Mouse (Mus musculus) erythroblast, embryonic 14.5 days (primary cell): ENCODE results near the gene Prdx3. TPM values are rescaled to one million over a fixed set of nuclear protein-coding genes. Genes with fewer than 3 reads are reported as not detected.
A peak's percentile ranks its signal among the peaks of the same experiment; 100 is the strongest.

ENCODE experiments used
- H3K27me3 ChIP-seq: 2 replicates; pipeline ENCODE4 v1.6.1; 2012; ENCODE audit warnings: inconsistent platforms; ENCODE audit not compliant: control insufficient read depth
- H3K36me3 ChIP-seq: 2 replicates; pipeline ENCODE4 v1.6.1; 2012; ENCODE audit warnings: mild to moderate bottlenecking, inconsistent platforms; ENCODE audit not compliant: control insufficient read depth
- H3K4me1 ChIP-seq: 2 replicates; pipeline ENCODE4 v1.6.1; 2012; ENCODE audit warnings: inconsistent platforms; ENCODE audit not compliant: control insufficient read depth
- H3K4me3 ChIP-seq: replicated peaks from 2 replicates; pipeline ENCODE3; 2012; ENCODE audit warnings: moderate library complexity, mild to moderate bottlenecking, inconsistent platforms
- H3K9me3 ChIP-seq: 2 replicates; pipeline ENCODE4 v1.6.1; 2012; ENCODE audit warnings: low read length, inconsistent platforms, mixed read lengths; ENCODE audit not compliant: control insufficient read depth
- GATA1 ChIP-seq: IDR thresholded peaks from 2 replicates; pipeline ENCODE4 v1.6.1; 2012; ENCODE audit warnings: low read length, inconsistent platforms, mixed read lengths
- TAL1 ChIP-seq: IDR thresholded peaks from 3 replicates; pipeline ENCODE4 v1.6.1; 2012; ENCODE audit warnings: low read length, inconsistent platforms, mixed read lengths
- polyA plus RNA-seq: library from polyadenylated mRNA; stranded (reverse); fragments of >175 nt; gene quantifications from 2 replicates; pipeline ENCODE4 v1.2.3, GENCODE M21; 2012

Prdx3 gene
- polyA plus RNA-seq, 1 experiment = 3.7 TPM

- H3K27me3 ChIP-seq = peaks cover 18% of the 10 kb centered on the region
- no peaks in the 10 kb centered on the region for H3K36me3 ChIP-seq
- no peak for TF ChIP-seq GATA1
- no peak for TF ChIP-seq TAL1
- no peaks in the 10 kb centered on the region; the same call in 1 of the 2 replicates for H3K9me3 ChIP-seq
- no peak overlapping the region for H3K4me3 ChIP-seq
- H3K4me1 ChIP-seq = peaks cover 16% of the 10 kb centered on the region
Observed at GRCm38 (mm10) chr19:60895251-60895880, 21.0 kb upstream of the Prdx3 start.

DNA sequence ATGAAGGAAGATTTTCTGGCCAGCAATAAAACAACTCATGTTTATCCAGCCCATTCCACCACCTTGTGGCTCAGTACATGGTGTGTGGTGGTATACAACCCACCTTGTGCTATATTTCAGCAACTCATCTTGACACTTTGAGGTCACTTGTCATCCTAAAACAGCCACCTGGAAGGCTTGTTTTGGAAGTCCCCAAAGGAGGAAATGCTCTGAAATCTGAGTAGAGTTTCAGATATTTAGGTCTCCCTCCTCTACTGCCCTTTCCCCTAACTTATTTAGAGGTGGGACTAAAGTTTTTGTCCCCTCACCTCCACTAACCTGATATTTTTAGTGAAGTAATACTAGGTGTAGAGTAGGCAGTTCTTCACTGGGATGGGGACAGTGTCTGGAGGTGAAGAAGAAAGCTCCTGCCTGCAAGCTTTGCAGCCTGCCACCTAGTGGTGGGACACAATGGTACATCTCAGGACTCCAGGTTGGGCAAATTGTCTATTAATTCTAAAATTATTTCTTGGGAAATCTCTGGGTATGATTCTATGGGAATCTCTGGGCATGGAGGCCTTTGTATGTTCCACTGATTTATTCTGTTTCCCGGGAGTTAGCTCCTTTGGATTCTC, 17.7 kb upstream of the Prdx3 start:
- peaks cover 19% of the 10 kb centered on the region for H3K27me3 ChIP-seq
- no peak for TF ChIP-seq TAL1
- no peak for TF ChIP-seq GATA1
- H3K4me3 ChIP-seq = peak overlapping the region; percentile 100
- peaks cover 43% of the 10 kb centered on the region for H3K4me1 ChIP-seq
- H3K9me3 ChIP-seq = no peaks in the 10 kb centered on the region; the same call in 1 of the 2 replicates
- H3K36me3 ChIP-seq = no peaks in the 10 kb centered on the region

GRCm38 (mm10) chr19:60891123-60891470, 16.7 kb upstream of the Prdx3 start:
- Histone ChIP-seq H3K9me3 (no peaks in the 10 kb centered on the region; the same call in 1 of the 2 replicates), H3K4me3 (peak overlapping the region; percentile 100), H3K27me3 (peaks cover 19% of the 10 kb centered on the region), H3K4me1 (peaks cover 48% of the 10 kb centered on the region), H3K36me3 (no peaks in the 10 kb centered on the region)
- TF ChIP-seq TAL1 (no peak), GATA1 (no peak)

DNA sequence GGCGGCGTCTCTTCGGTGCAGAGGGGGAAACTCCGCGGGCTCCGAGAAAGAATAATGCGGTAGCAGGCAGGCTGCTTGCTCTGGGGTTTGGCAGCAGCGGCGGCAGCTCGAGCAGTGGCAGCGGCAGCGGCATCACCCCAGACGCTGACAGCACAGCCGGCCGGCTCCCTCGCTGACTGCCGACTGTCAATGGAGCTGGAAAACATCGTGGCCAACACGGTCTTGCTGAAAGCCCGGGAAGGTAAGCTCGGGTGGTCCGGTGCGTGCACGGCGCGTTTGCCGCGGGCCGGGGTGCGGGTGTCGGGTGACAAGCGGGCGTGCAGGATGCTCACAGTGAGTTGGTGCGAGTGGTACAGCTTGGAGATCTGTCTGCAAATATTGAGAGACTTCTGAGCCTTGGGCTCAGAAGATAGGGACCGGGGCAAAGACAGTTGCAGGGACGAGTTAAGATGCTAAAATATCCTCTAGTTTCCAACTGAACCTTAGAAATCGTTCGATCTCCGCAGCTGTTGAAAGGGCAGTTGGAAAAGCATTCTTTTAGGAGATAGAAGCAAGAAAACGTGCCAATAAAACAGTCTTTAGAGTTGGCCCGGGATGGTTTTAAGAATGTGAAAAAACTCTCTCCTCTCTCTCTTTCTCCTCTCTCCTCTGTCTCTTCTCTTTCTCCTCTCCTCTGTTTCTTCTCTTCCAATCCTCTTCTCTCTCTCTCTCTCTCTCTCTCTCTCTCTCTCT, 16.2 kb upstream of the Prdx3 start:
- TF ChIP-seq GATA1 = no peak
- no peak for TF ChIP-seq TAL1
- H3K9me3 ChIP-seq = no peaks in the 10 kb centered on the region; the same call in 1 of the 2 replicates
- H3K4me1 ChIP-seq = peaks cover 48% of the 10 kb centered on the region
- H3K27me3 ChIP-seq = peaks cover 19% of the 10 kb centered on the region
- H3K4me3 ChIP-seq = peak overlapping the region; percentile 100
- no peaks in the 10 kb centered on the region for H3K36me3 ChIP-seq

- no peak for TF ChIP-seq GATA1
- TF ChIP-seq TAL1 = no peak
- Histone ChIP-seq H3K27me3 (peaks cover 19% of the 10 kb centered on the region), H3K9me3 (no peaks in the 10 kb centered on the region; the same call in 1 of the 2 replicates), H3K36me3 (no peaks in the 10 kb centered on the region), H3K4me1 (peaks cover 50% of the 10 kb centered on the region), H3K4me3 (peak within 1 kb of the TSS; percentile 100)
Observed at GRCm38 (mm10) chr19:60889714-60890315, 15.5 kb upstream of the Prdx3 start, which contains the start of gene Grk5. Grk5 (plus strand) TSS chr19:60889749.

GRCm38 (mm10) chr19:60889101-60889713, 14.9 kb upstream of the Prdx3 start:
- Histone ChIP-seq H3K27me3 (peaks cover 19% of the 10 kb centered on the region), H3K4me3 (peak overlapping the region; percentile 100), H3K4me1 (peaks cover 53% of the 10 kb centered on the region), H3K9me3 (no peaks in the 10 kb centered on the region; the same call in 1 of the 2 replicates), H3K36me3 (no peaks in the 10 kb centered on the region)
- TF ChIP-seq GATA1 = no peak
- no peak for TF ChIP-seq TAL1

GRCm38 (mm10) chr19:60887637-60888036, 13.3 kb upstream of the Prdx3 start:
- Histone ChIP-seq H3K9me3 (no peaks in the 10 kb centered on the region; the same call in 1 of the 2 replicates), H3K27me3 (peaks cover 19% of the 10 kb centered on the region), H3K4me1 (peaks cover 56% of the 10 kb centered on the region), H3K4me3 (peak overlapping the region; percentile 20), H3K36me3 (no peaks in the 10 kb centered on the region)
- TF ChIP-seq TAL1 (peak; percentile 55; the same call in 1 of the 3 replicates), GATA1 (0 out of 2 replicates have a peak, but pooled peaks have one; percentile 30)

DNA sequence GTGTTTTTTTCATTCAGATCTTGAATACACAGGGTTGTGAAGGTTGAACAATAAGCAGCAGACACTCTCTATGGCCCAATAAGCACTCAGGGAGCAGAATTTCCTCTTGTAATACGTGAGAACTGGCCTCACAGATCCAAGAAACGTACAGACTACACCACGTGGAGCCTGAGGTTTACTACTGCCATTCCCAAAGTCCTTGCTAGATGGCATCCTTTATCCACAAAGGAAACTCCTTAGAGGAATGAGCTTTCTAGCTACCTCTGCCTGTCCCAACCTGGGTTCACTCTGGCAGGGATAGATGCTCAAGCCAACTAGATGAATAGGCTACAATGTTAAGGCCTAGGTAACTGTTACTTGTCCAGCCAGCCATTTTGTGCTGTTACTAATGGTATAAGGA, 8.8 kb upstream of the Prdx3 start:
- Histone ChIP-seq H3K4me1 (peaks cover 24% of the 10 kb centered on the region), H3K27me3 (no peaks in the 10 kb centered on the region), H3K9me3 (no peaks in the 10 kb centered on the region), H3K36me3 (no peaks in the 10 kb centered on the region), H3K4me3 (no peak overlapping the region)
- TF ChIP-seq TAL1 (no peak), GATA1 (no peak)
